Mouse (Mus musculus) MEL (cell line): Measurements from ENCODE around the gene Zbtb20.

Source experiments
- CHD2 ChIP-seq: IDR thresholded peaks from 2 replicates; pipeline ENCODE4 v1.6.1; 2011; ENCODE audit warnings: low read length, improper control_type of control experiment
- GATA1 ChIP-seq: IDR thresholded peaks from 2 replicates; pipeline ENCODE4 v1.6.1; 2011; ENCODE audit warnings: low read depth, low read length, improper control_type of control experiment
- HCFC1 ChIP-seq: IDR thresholded peaks from 2 replicates; pipeline ENCODE4 v1.6.1; 2012; ENCODE audit warnings: low read depth, mild to moderate bottlenecking, inconsistent platforms, low read length, improper control_type of control experiment, moderate library complexity
- MAX ChIP-seq: IDR thresholded peaks from 2 replicates; pipeline ENCODE4 v1.6.1; 2011; ENCODE audit warnings: low read length, improper control_type of control experiment
- POLR2A ChIP-seq, 2 experiments: IDR thresholded peaks; 2 replicates each; pipeline ENCODE4 v1.6.1; 2011 to 2012; ENCODE audit warnings: low read length in 2 of 2, mild to moderate bottlenecking in 2 of 2, control low read depth in 1 of 2, improper control_type of control experiment in 1 of 2, low read depth in 1 of 2, moderate library complexity in 1 of 2; ENCODE audit not compliant: control insufficient read depth in 1 of 2, insufficient read depth in 1 of 2, poor library complexity in 1 of 2
- POLR2AphosphoS5 ChIP-seq: IDR thresholded peaks from 2 replicates; pipeline ENCODE4 v1.6.1; 2012; ENCODE audit warnings: low read depth, borderline replicate concordance, mild to moderate bottlenecking, inconsistent platforms, low read length, moderate library complexity, mixed read lengths
- RAD21 ChIP-seq: IDR thresholded peaks from 2 replicates; pipeline ENCODE4 v1.6.1; 2011; ENCODE audit warnings: mild to moderate bottlenecking, low read depth, low read length, improper control_type of control experiment
- TCF12 ChIP-seq: IDR thresholded peaks from 2 replicates; pipeline ENCODE4 v1.6.1; 2014; ENCODE audit warnings: low read depth, mild to moderate bottlenecking, inconsistent platforms, low read length, improper control_type of control experiment, moderate library complexity

GRCm38 (mm10) chr16:43618286-43618685 lies 742.6 kb downstream of the Zbtb20 start:
- TF ChIP-seq POLR2A (IDR thresholded peaks at IDR 0.05; ENCODE audit: control insufficient read depth in 1 of 2, insufficient read depth in 1 of 2, low read depth in 1 of 2, low read length in 2 of 2, poor library complexity in 1 of 2) (peak; percentile 27 to 60; a peak in 1 of 4 replicates), RAD21 (no peak), GATA1 (no peak), HCFC1 (no peak), POLR2AphosphoS5 (no peak), MAX (peak; percentile 91), TCF12 (no peak), CHD2 (no peak)
